Mouse (Mus musculus): ENCODE measurements at regions not wholly inside any gene's neighbourhood (a gene's known extent, or its start where the extent isn't known, plus 50 kb on each side); places are given as distances from the start of the nearest gene placed in this dataset.

GRCm38 (mm10) chr6:143329096-143329495 is 162.1 kb downstream of the Etnk1 start:
- H3K27ac ChIP-seq = no peak overlapping the region
- no peak for ATAC-seq (ENCODE audit: insufficient number of reproducible peaks, insufficient read depth, low FRiP score, low TSS enrichment, low read depth)
- H3K27me3 ChIP-seq = 0 out of 2 replicates have a peak, but pooled peaks cover 7% of the 10 kb centered on the region
- no peaks in the 10 kb centered on the region for H3K9me3 ChIP-seq
- no peaks in the 10 kb centered on the region for H3K36me3 ChIP-seq
- whole genome bisulfite sequencing = 70% methylated on average over 5 of the region's 5 CpGs
- H3K4me1 ChIP-seq = peaks cover 6% of the 10 kb centered on the region
- no peak overlapping the region for H3K4me3 ChIP-seq
- H3K9ac ChIP-seq = no peak overlapping the region
- no peak overlapping the region for H3K4me2 ChIP-seq

- H3K9ac ChIP-seq = no peak overlapping the region
- no peak overlapping the region for H3K4me3 ChIP-seq
- no peak overlapping the region for H3K4me2 ChIP-seq
- WGBS = 86% methylated on average over 8 of the region's 8 CpGs
- H3K27ac ChIP-seq = no peak overlapping the region
- no peaks in the 10 kb centered on the region for H3K27me3 ChIP-seq
- H3K36me3 ChIP-seq = no peaks in the 10 kb centered on the region
- H3K4me1 ChIP-seq = no peaks in the 10 kb centered on the region
- no peak for ATAC-seq (ENCODE audit: insufficient number of reproducible peaks, insufficient read depth, low FRiP score, low TSS enrichment, low read depth)
- H3K9me3 ChIP-seq = no peaks in the 10 kb centered on the region
These were observed 166.5 kb downstream of the Etnk1 start for GRCm38 (mm10) chr6:143333493-143333892.

GRCm38 (mm10) chr6:143336574-143336973 is 169.6 kb downstream of the Etnk1 start:
- Histone ChIP-seq H3K4me3 (no peak overlapping the region), H3K4me2 (no peak overlapping the region), H3K9me3 (no peaks in the 10 kb centered on the region), H3K27ac (no peak overlapping the region), H3K27me3 (no peaks in the 10 kb centered on the region), H3K36me3 (no peaks in the 10 kb centered on the region), H3K4me1 (no peaks in the 10 kb centered on the region), H3K9ac (no peak overlapping the region)
- 78% methylated on average over 4 of the region's 4 CpGs for WGBS
- no peak for ATAC-seq (ENCODE audit: insufficient number of reproducible peaks, insufficient read depth, low FRiP score, low TSS enrichment, low read depth)

GRCm38 (mm10) chr6:143349000-143349399 is 182.0 kb downstream of the Etnk1 start:
- no peak for ATAC-seq (ENCODE audit: insufficient number of reproducible peaks, insufficient read depth, low FRiP score, low TSS enrichment, low read depth)
- Histone ChIP-seq H3K27ac (no peak overlapping the region), H3K4me1 (no peaks in the 10 kb centered on the region), H3K36me3 (no peaks in the 10 kb centered on the region), H3K9ac (no peak overlapping the region), H3K9me3 (peaks cover 4% of the 10 kb centered on the region; the same call in 1 of the 2 replicates), H3K4me3 (no peak overlapping the region), H3K4me2 (no peak overlapping the region), H3K27me3 (0 out of 2 replicates have a peak, but pooled peaks cover 3% of the 10 kb centered on the region)
- 83% methylated on average over 2 of the region's 2 CpGs for WGBS

GRCm38 (mm10) chr6:143359320-143360032 is 192.5 kb downstream of the Etnk1 start:
- peak; percentile 32; the same call in 1 of the 2 replicates for ATAC-seq (ENCODE audit: insufficient number of reproducible peaks, insufficient read depth, low FRiP score, low TSS enrichment, low read depth)

GRCm38 (mm10) chr6:143361149-143361725 is 194.2 kb downstream of the Etnk1 start:
- Histone ChIP-seq H3K9ac (no peak overlapping the region), H3K9me3 (no peaks in the 10 kb centered on the region), H3K36me3 (no peaks in the 10 kb centered on the region), H3K4me1 (no peaks in the 10 kb centered on the region), H3K27ac (no peak overlapping the region), H3K4me2 (no peak overlapping the region), H3K4me3 (no peak overlapping the region), H3K27me3 (no peaks in the 10 kb centered on the region)
- 58% methylated on average over 5 of the region's 5 CpGs for WGBS
- ATAC-seq (ENCODE audit: insufficient number of reproducible peaks, insufficient read depth, low FRiP score, low TSS enrichment, low read depth) = no peak

More at GRCm38 (mm10) chr6:143359320-143360032, 192.5 kb downstream of the Etnk1 start:
- Histone ChIP-seq H3K36me3 (no peaks in the 10 kb centered on the region), H3K27me3 (no peaks in the 10 kb centered on the region), H3K9me3 (no peaks in the 10 kb centered on the region), H3K4me2 (no peak overlapping the region), H3K27ac (no peak overlapping the region), H3K4me3 (no peak overlapping the region), H3K4me1 (no peaks in the 10 kb centered on the region), H3K9ac (no peak overlapping the region)
- WGBS = 60% methylated on average over 7 of the region's 7 CpGs

- whole genome bisulfite sequencing = 93% methylated on average over 2 of the region's 2 CpGs
- Histone ChIP-seq H3K36me3 (no peaks in the 10 kb centered on the region), H3K4me3 (no peak overlapping the region), H3K4me2 (no peak overlapping the region), H3K4me1 (no peaks in the 10 kb centered on the region), H3K9me3 (no peaks in the 10 kb centered on the region), H3K27ac (no peak overlapping the region), H3K27me3 (no peaks in the 10 kb centered on the region), H3K9ac (no peak overlapping the region)
- no peak for ATAC-seq (ENCODE audit: insufficient number of reproducible peaks, insufficient read depth, low FRiP score, low TSS enrichment, low read depth)
These were observed 194.9 kb downstream of the Etnk1 start for GRCm38 (mm10) chr6:143361963-143362362.

- no peak overlapping the region for H3K27ac ChIP-seq
- WGBS = 91% methylated on average over 5 of the region's 5 CpGs
- no peaks in the 10 kb centered on the region for H3K27me3 ChIP-seq
- no peaks in the 10 kb centered on the region for H3K9me3 ChIP-seq
- ATAC-seq (ENCODE audit: insufficient number of reproducible peaks, insufficient read depth, low FRiP score, low TSS enrichment, low read depth) = no peak
- H3K4me2 ChIP-seq = no peak overlapping the region
- no peak overlapping the region for H3K9ac ChIP-seq
- H3K4me3 ChIP-seq = no peak overlapping the region
- H3K36me3 ChIP-seq = no peaks in the 10 kb centered on the region
- no peaks in the 10 kb centered on the region for H3K4me1 ChIP-seq
These were observed 198.8 kb downstream of the Etnk1 start for GRCm38 (mm10) chr6:143365840-143366239.

GRCm38 (mm10) chr6:143367804-143368203 is 200.8 kb downstream of the Etnk1 start:
- Histone ChIP-seq H3K4me1 (no peaks in the 10 kb centered on the region), H3K36me3 (no peaks in the 10 kb centered on the region), H3K27ac (no peak overlapping the region), H3K27me3 (peaks cover 2% of the 10 kb centered on the region), H3K4me2 (no peak overlapping the region), H3K9ac (no peak overlapping the region), H3K9me3 (no peaks in the 10 kb centered on the region), H3K4me3 (no peak overlapping the region)
- no peak for ATAC-seq (ENCODE audit: insufficient number of reproducible peaks, insufficient read depth, low FRiP score, low TSS enrichment, low read depth)
- 81% methylated on average over 3 of the region's 3 CpGs for WGBS

- Histone ChIP-seq H3K4me1 (no peaks in the 10 kb centered on the region), H3K27me3 (peaks cover 4% of the 10 kb centered on the region), H3K9me3 (no peaks in the 10 kb centered on the region), H3K4me3 (no peak overlapping the region), H3K9ac (no peak overlapping the region), H3K36me3 (no peaks in the 10 kb centered on the region), H3K4me2 (no peak overlapping the region), H3K27ac (no peak overlapping the region)
- 62% methylated on average over 8 of the region's 8 CpGs for WGBS
- ATAC-seq (ENCODE audit: insufficient number of reproducible peaks, insufficient read depth, low FRiP score, low TSS enrichment, low read depth) = no peak
These were observed 201.6 kb downstream of the Etnk1 start for GRCm38 (mm10) chr6:143368646-143369045.

- no peak overlapping the region for H3K4me3 ChIP-seq
- ATAC-seq (ENCODE audit: insufficient number of reproducible peaks, insufficient read depth, low FRiP score, low TSS enrichment, low read depth) = no peak
- no peaks in the 10 kb centered on the region for H3K36me3 ChIP-seq
- H3K27me3 ChIP-seq = peaks cover 13% of the 10 kb centered on the region
- no peaks in the 10 kb centered on the region for H3K9me3 ChIP-seq
- WGBS = 41% methylated on average over 5 of the region's 5 CpGs
- no peak overlapping the region for H3K9ac ChIP-seq
- no peaks in the 10 kb centered on the region for H3K4me1 ChIP-seq
- no peak overlapping the region for H3K27ac ChIP-seq
- no peak overlapping the region for H3K4me2 ChIP-seq
These were observed 205.5 kb downstream of the Etnk1 start for GRCm38 (mm10) chr6:143372487-143372886.

GRCm38 (mm10) chr6:143373686-143374273 is 206.8 kb downstream of the Etnk1 start:
- ATAC-seq (ENCODE audit: insufficient number of reproducible peaks, insufficient read depth, low FRiP score, low TSS enrichment, low read depth) = no peak
- WGBS = 54% methylated on average over 15 of the region's 15 CpGs
- H3K9ac ChIP-seq = no peak overlapping the region
- H3K36me3 ChIP-seq = no peaks in the 10 kb centered on the region
- no peak overlapping the region for H3K4me3 ChIP-seq
- H3K27me3 ChIP-seq = peaks cover 13% of the 10 kb centered on the region
- H3K4me1 ChIP-seq = no peaks in the 10 kb centered on the region
- no peak overlapping the region for H3K4me2 ChIP-seq
- H3K9me3 ChIP-seq = no peaks in the 10 kb centered on the region
- H3K27ac ChIP-seq = no peak overlapping the region
